In the genomic region with DNA sequence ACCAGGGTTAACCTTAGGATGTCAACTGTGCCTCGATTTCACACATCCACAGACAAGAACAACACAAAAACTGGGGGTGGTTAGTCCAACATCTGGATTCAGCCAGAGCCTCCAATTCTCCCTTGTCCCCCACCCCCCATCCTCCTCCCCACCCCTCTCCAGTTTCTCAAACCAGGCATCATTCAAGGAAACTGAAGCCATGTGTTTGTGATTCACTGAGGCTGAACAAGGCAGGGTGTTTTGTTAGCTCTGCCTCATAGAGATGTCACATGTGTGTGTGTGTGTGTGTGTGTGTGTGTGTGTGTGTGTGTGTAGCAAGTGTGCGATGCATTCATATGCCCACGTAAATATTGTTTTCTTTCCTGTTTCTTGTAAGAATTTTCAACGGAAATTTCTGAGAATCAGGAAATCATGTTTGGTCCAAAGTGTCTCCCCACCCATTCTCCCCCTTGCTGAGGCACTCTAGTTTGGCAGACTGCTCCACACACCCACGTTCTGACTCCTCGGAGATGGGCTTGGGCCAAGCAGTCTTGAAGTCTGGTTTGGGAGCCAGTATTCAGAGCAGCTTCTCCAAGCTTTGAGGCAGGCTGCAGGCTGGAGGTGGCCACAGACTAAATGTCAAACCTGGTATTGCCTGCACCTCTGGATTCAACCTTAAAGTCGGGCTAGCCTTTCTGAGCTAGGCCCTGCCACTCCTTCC, we compare ENCODE assay signal across 9 mouse cellular contexts. TPM values are rescaled to one million over a fixed set of nuclear protein-coding genes. Genes with fewer than 3 reads are reported as not detected.
DNase-seq lines count a peak whose midpoint lies in the region; ATAC-seq lines count a peak whose summit lies in the region.
"Had no signal": no experiment of that assay in that cellular context is flagged by ENCODE, and none has a peak within 500 bp of the region (broad histone marks: within the 10 kb centered on the region; RNA-seq: fewer than 3 reads in every experiment).

No protein-coding gene starts in this region.

- H3K27ac ChIP-seq in embryonic facial prominence, embryonic 13.5 days = peak overlapping the region; percentile 93
- no peak overlapping the region for H3K27ac ChIP-seq in midbrain, embryonic 16.5 days (ENCODE audit: low read length)
- H3K27ac ChIP-seq: macrophage had no signal

- 19% methylated on average over 7 of the region's 7 CpGs for WGBS in embryonic facial prominence, embryonic 13.5 days
- WGBS in midbrain, embryonic 16.5 days = 75% methylated on average over 7 of the region's 7 CpGs

- peak overlapping the region; percentile 18; the same call in 1 of the 2 replicates for H3K4me2 ChIP-seq in embryonic facial prominence, embryonic 13.5 days
- no peak overlapping the region for H3K4me2 ChIP-seq in midbrain, embryonic 16.5 days (ENCODE audit: low read length)

- peak; percentile 43 to 63 for DNase-seq in adrenal gland, adult (ENCODE audit: inconsistent age in 2 of 2, low spot score in 1 of 2)
- DNase-seq in adrenal gland, postnatal 4 days (ENCODE audit: low spot score in 2 of 2) = no peak
- peak; percentile 86 to 89 for DNase-seq in heart, postnatal 10 days
- DNase-seq in layer of hippocampus, adult 9-11 months = peak; percentile 86
- peak; percentile 88 for DNase-seq in lung, postnatal 10 days
- DNase-seq in urinary bladder, postnatal 36 days (ENCODE audit: low spot score in 2 of 2) = peak; percentile 53 to 81

- intact Hi-C loops in heart, postnatal 10 days (cut with DNase I) = no loop called here

- no peak overlapping the region for H3K9ac ChIP-seq in embryonic facial prominence, embryonic 13.5 days
- no peak overlapping the region for H3K9ac ChIP-seq in midbrain, embryonic 16.5 days (ENCODE audit: low read depth, low read length)

- no peak overlapping the region for H3K4me3 ChIP-seq in embryonic facial prominence, embryonic 13.5 days
- H3K4me3 ChIP-seq in midbrain, embryonic 16.5 days (ENCODE audit: low read depth, low read length) = no peak overlapping the region

- no peaks in the 10 kb centered on the region for H3K27me3 ChIP-seq in embryonic facial prominence, embryonic 13.5 days
- no peaks in the 10 kb centered on the region for H3K27me3 ChIP-seq in midbrain, embryonic 16.5 days (ENCODE audit: control insufficient read depth, insufficient read depth, low read depth, low read length)

- H3K36me3 ChIP-seq in embryonic facial prominence, embryonic 13.5 days = no peaks in the 10 kb centered on the region
- H3K36me3 ChIP-seq in midbrain, embryonic 16.5 days (ENCODE audit: control insufficient read depth, insufficient read depth, low read length) = no peaks in the 10 kb centered on the region

- H3K4me1 ChIP-seq in embryonic facial prominence, embryonic 13.5 days = peaks cover 47% of the 10 kb centered on the region
- no peaks in the 10 kb centered on the region for H3K4me1 ChIP-seq in midbrain, embryonic 16.5 days (ENCODE audit: control insufficient read depth, insufficient read depth, low read length)

- H3K9me3 ChIP-seq in embryonic facial prominence, embryonic 13.5 days = no peaks in the 10 kb centered on the region
- H3K9me3 ChIP-seq in midbrain, embryonic 16.5 days (replicated peaks; ENCODE audit: control insufficient read depth, low read length, poor library complexity, severe bottlenecking) = no peaks in the 10 kb centered on the region

- peak; percentile 75 for ATAC-seq in embryonic facial prominence, embryonic 13.5 days (ENCODE audit: insufficient number of reproducible peaks, insufficient read depth, low FRiP score, low TSS enrichment, low read depth)
- no peak for ATAC-seq in midbrain, embryonic 16.5 days

RNA-seq across cellular contexts. Expression of a gene that starts 16.3 kb away (rescaled TPM):
- under 1 TPM; 0.48 to 0.62 TPM for total RNA-seq in adrenal gland, postnatal 4 days (2021)
- not detected in 2 replicates for polyA plus RNA-seq in embryonic facial prominence, embryonic 13.5 days (2015; fragmentation: Nextera tagmentation; extraction: Ambion mirVana)
- under 1 TPM in 1 of 2 experiments, not detected in 1; 0.10 TPM for total RNA-seq in heart, postnatal 10 days (2021)
- 0.15 TPM in 1 of 2 replicates, not detected in the other for polyA plus RNA-seq in midbrain, embryonic 16.5 days (2015; fragmentation: Nextera tagmentation; extraction: Ambion mirVana)
- polyA plus RNA-seq: macrophage had no signal

Comparison
In these comparisons a context has a peak if more than half of its experiments do, and no peak if none do; other contexts are left out.
1. DNase-seq: peak in adrenal gland, adult (2 of 2), heart, postnatal 10 days (2 of 2), layer of hippocampus, adult 9-11 months (single experiment), lung, postnatal 10 days (single experiment) and urinary bladder, postnatal 36 days (2 of 2); none in adrenal gland, postnatal 4 days (0 of 2).